Mouse (Mus musculus) small intestine, adult 2 months (tissue): ENCODE measurements around the gene Nell1.

ENCODE experiments used
- CTCF ChIP-seq: fragments of 200-500 bp; IDR thresholded peaks from 2 replicates; pipeline ENCODE4 v1.5.1; 2012; ENCODE audit warnings: low read depth, mild to moderate bottlenecking, control low read depth, inconsistent platforms, low read length, moderate library complexity, mixed read lengths; ENCODE audit not compliant: insufficient replicate concordance, insufficient read length; ENCODE audit errors: extremely low read depth
- POLR2A ChIP-seq: fragments of 200-500 bp; IDR thresholded peaks from 2 replicates; pipeline ENCODE4 v1.6.1; 2012; ENCODE audit warnings: low read depth, mild to moderate bottlenecking, control low read depth, inconsistent platforms, low read length, moderate library complexity

DNA sequence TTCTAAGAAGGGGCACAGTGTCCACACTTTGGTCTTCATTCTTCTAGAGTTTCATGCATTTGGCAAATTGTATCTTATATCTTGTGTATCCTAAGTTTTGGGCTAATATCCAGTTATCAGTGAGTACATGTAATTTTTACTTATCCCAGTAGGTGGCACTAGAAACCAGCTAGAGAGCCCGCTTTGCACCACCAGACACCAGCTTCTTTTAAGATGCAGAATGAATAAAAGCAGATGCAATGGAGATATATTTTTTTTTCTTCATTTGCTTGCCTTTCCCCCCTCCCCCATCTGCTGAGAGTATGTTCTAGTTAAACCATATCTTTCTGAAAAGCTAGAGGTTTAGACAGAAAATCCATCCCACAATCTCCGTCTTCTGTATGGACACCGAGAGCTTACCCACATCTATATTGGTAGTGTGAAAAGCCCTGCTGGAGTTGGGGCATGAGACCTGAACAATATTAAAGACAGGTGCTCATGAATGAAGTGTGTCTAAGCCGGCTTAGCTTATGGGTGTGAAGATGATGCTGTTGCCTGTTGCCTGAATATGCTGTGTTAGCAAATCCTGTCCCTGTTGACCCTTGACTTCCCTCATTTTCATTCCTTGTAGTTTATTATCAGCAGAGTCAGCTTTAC, 21.0 kb upstream of the Nell1 start:
- no peak for TF ChIP-seq POLR2A
- no peak for TF ChIP-seq CTCF
